Mouse (Mus musculus) hindbrain, embryonic 15.5 days (tissue): ENCODE measurements at regions not wholly inside any gene's neighbourhood (a gene's known extent, or its start where the extent isn't known, plus 50 kb on each side); places are given as distances from the start of the nearest gene placed in this dataset.

ENCODE experiments used
- ATAC-seq: fragments of 200-750 bp; cut with Nextera tagmentation; 2 replicates; pipeline ENCODE4 v1.8.0; 2017; ENCODE audit warnings: low read depth, moderate number of reproducible peaks, moderate TSS enrichment; ENCODE audit not compliant: low FRiP score
- H3K27ac ChIP-seq: fragments of 300-500 bp; sonication (generic); replicated peaks from 2 replicates; pipeline ENCODE4 v1.5.1; 2015; ENCODE audit warnings: mild to moderate bottlenecking, inconsistent platforms
- H3K27me3 ChIP-seq: fragments of 300-500 bp; sonication (generic); 2 replicates; pipeline ENCODE4 v1.6.1; 2015; ENCODE audit warnings: control low read depth, inconsistent platforms
- H3K36me3 ChIP-seq: fragments of 300-500 bp; sonication (generic); 2 replicates; pipeline ENCODE4 v1.6.1; 2015; ENCODE audit warnings: control low read depth, inconsistent platforms
- H3K4me1 ChIP-seq: fragments of 300-500 bp; sonication (generic); replicated peaks from 2 replicates; pipeline ENCODE4 v1.6.1; 2015; ENCODE audit warnings: control low read depth, inconsistent platforms
- H3K4me2 ChIP-seq: fragments of 300-500 bp; sonication (generic); 2 replicates; pipeline ENCODE4 v1.6.1; 2015; ENCODE audit warnings: moderate library complexity, mild to moderate bottlenecking, inconsistent platforms
- H3K4me3 ChIP-seq: fragments of 300-500 bp; sonication (generic); 2 replicates; pipeline ENCODE4 v1.5.1; 2015; ENCODE audit warnings: mild to moderate bottlenecking, inconsistent platforms
- H3K9ac ChIP-seq: fragments of 300-500 bp; sonication (generic); 2 replicates; pipeline ENCODE4 v1.6.1; 2015; ENCODE audit warnings: inconsistent platforms
- H3K9me3 ChIP-seq: fragments of 300-500 bp; sonication (generic); 2 replicates; pipeline ENCODE4 v1.6.1; 2016; ENCODE audit warnings: control low read depth, inconsistent platforms
- WGBS: fragments of 180-500 bp; shearing (Covaris S2); methylation state at CpG from one replicate; pipeline ENCODE4 v1.1.7; 2015; 5-methylcytosine and 5-hydroxymethylcytosine counted together

GRCm38 (mm10) chr9:67708246-67708960 lies 50.8 kb upstream of the C2cd4b start:
- Histone ChIP-seq H3K4me3 (no peak overlapping the region), H3K4me1 (no peaks in the 10 kb centered on the region), H3K9ac (no peak overlapping the region), H3K27me3 (no peaks in the 10 kb centered on the region), H3K9me3 (no peaks in the 10 kb centered on the region), H3K4me2 (no peak overlapping the region), H3K27ac (no peak overlapping the region), H3K36me3 (no peaks in the 10 kb centered on the region)
- ATAC-seq: no peak
- WGBS: 45% methylated on average over 5 of the region's 5 CpGs
